Mouse (Mus musculus): Measurements from ENCODE around the gene Adh4. TPM values are rescaled to one million over a fixed set of nuclear protein-coding genes. Genes with fewer than 3 reads are reported as not detected.

Gene Adh4
- not detected in 2 replicates for polyA plus RNA-seq (2015; fragmentation: Nextera tagmentation; extraction: Ambion mirVana)

GRCm38 (mm10) chr3:138415121-138415690 lies at the start of gene Adh4:
Adh4 (plus strand) TSS chr3:138415466.

GRCm38 (mm10) chr3:138442612-138443464 lies 27.6 kb downstream of the Adh4 start, which contains the start of gene Adh5:
Adh5 (plus strand) TSS chr3:138443093.

Other genes with a start within 250 kb of the Adh4 start
- gene 4930579F01Rik, start 221.6 kb upstream of the Adh4 start, polyA plus RNA-seq (2015; fragmentation: Nextera tagmentation; extraction: Ambion mirVana): not detected in 2 replicates
- gene Adh7, start 197.7 kb upstream of the Adh4 start, polyA plus RNA-seq (2015; fragmentation: Nextera tagmentation; extraction: Ambion mirVana): 0.63 and 0.76 TPM in 2 replicates
- gene Adh1, start 154.5 kb upstream of the Adh4 start, polyA plus RNA-seq (2015; fragmentation: Nextera tagmentation; extraction: Ambion mirVana): 18.4 and 20.4 TPM in 2 replicates
- not detected in 2 replicates for gene Adh6a, start 102.2 kb upstream of the Adh4 start, polyA plus RNA-seq (2015; fragmentation: Nextera tagmentation; extraction: Ambion mirVana)
- gene Adh6b, start 73.7 kb upstream of the Adh4 start, polyA plus RNA-seq (2015; fragmentation: Nextera tagmentation; extraction: Ambion mirVana): 0.23 and 0.78 TPM in 2 replicates
- 163 and 165 TPM in 2 replicates for gene Adh5, start 27.6 kb downstream of the Adh4 start, polyA plus RNA-seq (2015; fragmentation: Nextera tagmentation; extraction: Ambion mirVana)
- 40.2 and 43.8 TPM in 2 replicates for gene Metap1, start 74.0 kb downstream of the Adh4 start, polyA plus RNA-seq (2015; fragmentation: Nextera tagmentation; extraction: Ambion mirVana)
- gene Eif4e, start 110.7 kb downstream of the Adh4 start, polyA plus RNA-seq (2015; fragmentation: Nextera tagmentation; extraction: Ambion mirVana): 243 and 261 TPM in 2 replicates